Mouse (Mus musculus) lung, adult 2 months (tissue): ENCODE results near the gene Pik3r6.

Experiments
- CTCF ChIP-seq: fragments of 200-500 bp; IDR thresholded peaks from 2 replicates; pipeline ENCODE4 v1.5.1; 2011; ENCODE audit warnings: mild to moderate bottlenecking, low read length, control low read depth; ENCODE audit not compliant: insufficient read depth
- POLR2A ChIP-seq: fragments of 200-500 bp; IDR thresholded peaks from 2 replicates; pipeline ENCODE4 v1.6.1; 2011; ENCODE audit warnings: low read depth, mild to moderate bottlenecking, control low read depth, low read length, borderline replicate concordance; ENCODE audit errors: extremely low read depth

GRCm38 (mm10) chr11:68484431-68484830 is 18.4 kb upstream of the Pik3r6 start:
- no peak for TF ChIP-seq CTCF
- TF ChIP-seq POLR2A, result no peak
